Mouse (Mus musculus): Measurements from ENCODE around the gene Ndel1. TPM values are rescaled to one million over a fixed set of nuclear protein-coding genes. Genes with fewer than 3 reads are reported as not detected.

The Ndel1 gene
- total and polyA plus RNA-seq, 2 experiments from 2014 or later: 91.7 to 111 TPM

GRCm38 (mm10) chr11:68779735-68780465 is 91.8 kb downstream of the Ndel1 start:
- no peak overlapping the region for H3K4me3 ChIP-seq (ENCODE audit: low read depth, low read length)
- H3K9me3 ChIP-seq (ENCODE audit: low read length): no peaks in the 10 kb centered on the region
- ATAC-seq: no peak
- peaks cover 60% of the 10 kb centered on the region for H3K36me3 ChIP-seq (ENCODE audit: insufficient read depth)
- H3K4me1 ChIP-seq (ENCODE audit: insufficient read depth): no peaks in the 10 kb centered on the region
- no peak overlapping the region for H3K4me2 ChIP-seq (ENCODE audit: low read depth)
- TF ChIP-seq CTCF (IDR thresholded peaks at IDR 0.05; ENCODE audit: low read depth): no peak
- WGBS: 79% methylated on average over 10 of the region's 10 CpGs
- H3K27ac ChIP-seq (ENCODE audit: low read depth, low read length): no peak overlapping the region
- no peaks in the 10 kb centered on the region for H3K27me3 ChIP-seq (ENCODE audit: insufficient read depth, low read length)
- H3K9ac ChIP-seq: no peak overlapping the region
- no peak for DNase-seq

DNA sequence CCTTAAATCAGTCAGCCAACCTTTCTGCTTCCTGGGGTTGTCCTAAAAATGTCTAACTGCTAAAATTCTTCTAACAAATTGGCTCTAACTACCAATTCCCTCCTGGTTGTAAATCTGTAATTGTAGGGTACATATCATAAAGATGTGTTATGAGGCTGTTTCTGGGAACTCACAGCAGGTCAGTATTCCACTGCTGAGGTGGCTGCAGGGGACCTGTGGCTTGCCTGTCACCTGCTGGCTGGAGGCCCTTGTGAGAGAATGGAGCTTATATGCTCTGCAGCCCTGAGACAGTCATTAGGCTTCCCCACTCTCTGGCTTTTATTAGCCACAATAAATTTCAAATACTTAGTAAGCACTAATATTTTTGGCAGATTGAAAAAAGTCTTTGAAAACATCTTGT is 92.8 kb downstream of the Ndel1 start:
- Histone ChIP-seq H3K9me3 (ENCODE audit: low read length) (no peaks in the 10 kb centered on the region), H3K36me3 (ENCODE audit: insufficient read depth) (peaks cover 59% of the 10 kb centered on the region)

GRCm38 (mm10) chr11:68777933-68778332 is 93.7 kb downstream of the Ndel1 start:
- no peak for TF ChIP-seq CTCF (IDR thresholded peaks at IDR 0.05; ENCODE audit: low read depth)
- peaks cover 59% of the 10 kb centered on the region for H3K36me3 ChIP-seq (ENCODE audit: insufficient read depth)
- no peak overlapping the region for H3K27ac ChIP-seq (ENCODE audit: low read depth, low read length)
- ATAC-seq: no peak
- H3K4me2 ChIP-seq (ENCODE audit: low read depth): no peak overlapping the region
- no peaks in the 10 kb centered on the region for H3K4me1 ChIP-seq (ENCODE audit: insufficient read depth)
- no peak overlapping the region for H3K9ac ChIP-seq
- no peak for DNase-seq
- no peaks in the 10 kb centered on the region for H3K27me3 ChIP-seq (ENCODE audit: insufficient read depth, low read length)
- H3K9me3 ChIP-seq (ENCODE audit: low read length): no peaks in the 10 kb centered on the region
- WGBS: 86% methylated on average over 11 of the region's 11 CpGs
- H3K4me3 ChIP-seq (ENCODE audit: low read depth, low read length): no peak overlapping the region

More for the DNA sequence above, 92.8 kb downstream of the Ndel1 start:
- no peaks in the 10 kb centered on the region for H3K27me3 ChIP-seq (ENCODE audit: insufficient read depth, low read length)
- TF ChIP-seq CTCF (IDR thresholded peaks at IDR 0.05; ENCODE audit: low read depth): no peak
- H3K4me3 ChIP-seq (ENCODE audit: low read depth, low read length): no peak overlapping the region
- H3K4me2 ChIP-seq (ENCODE audit: low read depth): no peak overlapping the region
- no peak overlapping the region for H3K27ac ChIP-seq (ENCODE audit: low read depth, low read length)
- H3K9ac ChIP-seq: no peak overlapping the region
- H3K4me1 ChIP-seq (ENCODE audit: insufficient read depth): no peaks in the 10 kb centered on the region
- DNase-seq: no peak
- ATAC-seq: no peak

DNA sequence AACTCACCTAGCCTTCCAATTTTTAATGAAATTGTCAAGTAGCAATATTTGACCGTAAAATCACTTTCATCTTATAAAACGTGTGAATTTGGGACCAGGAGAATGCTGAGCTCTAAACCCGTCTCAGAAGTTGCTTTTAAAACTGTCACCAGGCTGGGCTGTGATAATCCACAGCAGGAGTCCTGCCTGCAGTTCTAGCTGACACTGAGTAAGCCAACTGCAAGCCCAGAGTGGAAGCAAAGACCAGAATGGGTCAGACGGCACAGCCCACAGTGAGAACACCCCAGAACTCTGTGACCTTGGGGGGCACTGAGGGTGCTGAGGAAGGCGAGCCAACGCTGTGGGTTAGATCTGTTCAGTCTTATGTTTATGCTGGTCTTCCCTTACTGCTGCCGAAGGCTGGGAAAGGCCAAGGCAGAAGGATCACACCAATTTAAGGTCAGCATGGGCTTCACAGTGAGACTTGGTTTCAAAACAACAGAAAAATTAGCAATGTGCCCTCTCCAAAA is 95.5 kb downstream of the Ndel1 start:
- ATAC-seq (no peak), DNase-seq (no peak)
- Histone ChIP-seq H3K27me3 (ENCODE audit: insufficient read depth, low read length) (no peaks in the 10 kb centered on the region), H3K4me2 (ENCODE audit: low read depth) (no peak overlapping the region), H3K4me3 (ENCODE audit: low read depth, low read length) (no peak overlapping the region), H3K9me3 (ENCODE audit: low read length) (no peaks in the 10 kb centered on the region), H3K9ac (no peak overlapping the region), H3K27ac (ENCODE audit: low read depth, low read length) (no peak overlapping the region), H3K36me3 (ENCODE audit: insufficient read depth) (peaks cover 58% of the 10 kb centered on the region), H3K4me1 (ENCODE audit: insufficient read depth) (no peaks in the 10 kb centered on the region)
- 87% methylated on average over 7 of the region's 7 CpGs for WGBS
- no peak for TF ChIP-seq CTCF (IDR thresholded peaks at IDR 0.05; ENCODE audit: low read depth)

Other genes starting within 250 kb of the Ndel1 start
- 141 and 183 TPM in 2 replicates for gene Myh10, start 180.3 kb downstream of the Ndel1 start, total RNA-seq (2014; rRNA removed)
- 50.4 and 68.0 TPM in 2 replicates for gene Myh10, start 180.3 kb downstream of the Ndel1 start, polyA plus RNA-seq (2015; fragmentation: Nextera tagmentation; extraction: Ambion mirVana)
- gene Rnf222, start 16.7 kb upstream of the Ndel1 start, total RNA-seq (2014; rRNA removed): 0.24 TPM in 1 of 2 replicates, not detected in the other
- not detected in 2 replicates for gene Rnf222, start 16.7 kb upstream of the Ndel1 start, polyA plus RNA-seq (2015; fragmentation: Nextera tagmentation; extraction: Ambion mirVana)
- 1,229 and 1,850 TPM in 2 replicates for gene Rpl26, start 29.7 kb upstream of the Ndel1 start, total RNA-seq (2014; rRNA removed)
- 585 and 820 TPM in 2 replicates for gene Rpl26, start 29.7 kb upstream of the Ndel1 start, polyA plus RNA-seq (2015; fragmentation: Nextera tagmentation; extraction: Ambion mirVana)
- gene Odf4, start 55.2 kb upstream of the Ndel1 start, total RNA-seq (2014; rRNA removed): 0.77 and 2.0 TPM in 2 replicates
- gene Odf4, start 55.2 kb upstream of the Ndel1 start, polyA plus RNA-seq (2015; fragmentation: Nextera tagmentation; extraction: Ambion mirVana): 0.42 TPM in 1 of 2 replicates, not detected in the other
- 12.0 and 13.8 TPM in 2 replicates for gene Arhgef15, start 85.6 kb upstream of the Ndel1 start, total RNA-seq (2014; rRNA removed)
- gene Arhgef15, start 85.6 kb upstream of the Ndel1 start, polyA plus RNA-seq (2015; fragmentation: Nextera tagmentation; extraction: Ambion mirVana): 9.6 and 17.8 TPM in 2 replicates
- gene Slc25a35, start 96.3 kb upstream of the Ndel1 start, total RNA-seq (2014; rRNA removed): 1.3 and 1.4 TPM in 2 replicates
- 1.3 and 1.4 TPM in 2 replicates for gene Slc25a35, start 96.3 kb upstream of the Ndel1 start, polyA plus RNA-seq (2015; fragmentation: Nextera tagmentation; extraction: Ambion mirVana)
- gene Rangrf, start 103.3 kb upstream of the Ndel1 start, total RNA-seq (2014; rRNA removed): 21.7 and 28.9 TPM in 2 replicates
- gene Rangrf, start 103.3 kb upstream of the Ndel1 start, polyA plus RNA-seq (2015; fragmentation: Nextera tagmentation; extraction: Ambion mirVana): 23.7 and 25.6 TPM in 2 replicates
- gene Pfas, start 136.6 kb upstream of the Ndel1 start, total RNA-seq (2014; rRNA removed): 22.9 and 29.7 TPM in 2 replicates
- 9.8 and 14.2 TPM in 2 replicates for gene Pfas, start 136.6 kb upstream of the Ndel1 start, polyA plus RNA-seq (2015; fragmentation: Nextera tagmentation; extraction: Ambion mirVana)
- 51.0 and 63.6 TPM in 2 replicates for gene Ctc1, start 144.1 kb upstream of the Ndel1 start, total RNA-seq (2014; rRNA removed)
- 41.0 and 47.1 TPM in 2 replicates for gene Ctc1, start 144.1 kb upstream of the Ndel1 start, polyA plus RNA-seq (2015; fragmentation: Nextera tagmentation; extraction: Ambion mirVana)
- 8.5 and 12.5 TPM in 2 replicates for gene Aurkb, start 173.8 kb upstream of the Ndel1 start, total RNA-seq (2014; rRNA removed)
- gene Aurkb, start 173.8 kb upstream of the Ndel1 start, polyA plus RNA-seq (2015; fragmentation: Nextera tagmentation; extraction: Ambion mirVana): 11.5 and 13.9 TPM in 2 replicates
- gene Borcs6, start 187.9 kb upstream of the Ndel1 start, total RNA-seq (2014; rRNA removed): 32.8 and 33.7 TPM in 2 replicates
- gene Borcs6, start 187.9 kb upstream of the Ndel1 start, polyA plus RNA-seq (2015; fragmentation: Nextera tagmentation; extraction: Ambion mirVana): 20.9 and 21.7 TPM in 2 replicates
- 32.7 and 45.6 TPM in 2 replicates for gene Tmem107, start 198.9 kb upstream of the Ndel1 start, total RNA-seq (2014; rRNA removed)
- gene Tmem107, start 198.9 kb upstream of the Ndel1 start, polyA plus RNA-seq (2015; fragmentation: Nextera tagmentation; extraction: Ambion mirVana): 35.3 and 41.7 TPM in 2 replicates
- 76.8 and 104 TPM in 2 replicates for gene Vamp2, start 216.6 kb upstream of the Ndel1 start, total RNA-seq (2014; rRNA removed)
- gene Vamp2, start 216.6 kb upstream of the Ndel1 start, polyA plus RNA-seq (2015; fragmentation: Nextera tagmentation; extraction: Ambion mirVana): 500 and 554 TPM in 2 replicates
- gene Per1, start 223.4 kb upstream of the Ndel1 start, total RNA-seq (2014; rRNA removed): 16.5 and 38.3 TPM in 2 replicates
- gene Per1, start 223.4 kb upstream of the Ndel1 start, polyA plus RNA-seq (2015; fragmentation: Nextera tagmentation; extraction: Ambion mirVana): 15.2 and 16.7 TPM in 2 replicates
- gene Hes7, start 248.5 kb upstream of the Ndel1 start, total RNA-seq (2014; rRNA removed): 1.2 and 1.6 TPM in 2 replicates
- 1.1 and 1.3 TPM in 2 replicates for gene Hes7, start 248.5 kb upstream of the Ndel1 start, polyA plus RNA-seq (2015; fragmentation: Nextera tagmentation; extraction: Ambion mirVana)